Mouse (Mus musculus) CH12.LX (cell line): Measurements from ENCODE around the gene Hnrnph2.

Experiments
- CHD1 ChIP-seq: IDR thresholded peaks from 2 replicates; pipeline ENCODE4 v1.6.1; 2012; ENCODE audit warnings: low read depth, low read length, improper control_type of control experiment, inconsistent platforms
- CTCF ChIP-seq, 2 experiments: IDR thresholded peaks in 1 of 2; conservative IDR thresholded peaks in 1 of 2; 2 replicates each; pipeline ENCODE4 v1.5.1; 2011 to 2012; ENCODE audit warnings: low read depth in 2 of 2, low read length in 2 of 2, improper control_type of control experiment in 1 of 2, inconsistent platforms in 1 of 2, mild to moderate bottlenecking in 1 of 2, moderate library complexity in 1 of 2
- E2F4 ChIP-seq: IDR thresholded peaks from 2 replicates; pipeline ENCODE4 v1.6.1; 2011; ENCODE audit warnings: low read depth, low read length, improper control_type of control experiment; ENCODE audit not compliant: insufficient replicate concordance
- EP300 ChIP-seq: IDR thresholded peaks from 2 replicates; pipeline ENCODE4 v1.6.1; 2011; ENCODE audit warnings: low read length, improper control_type of control experiment
- GABPA ChIP-seq: IDR thresholded peaks from 2 replicates; pipeline ENCODE4 v1.6.1; 2012; ENCODE audit warnings: low read depth, low read length, improper control_type of control experiment, inconsistent platforms; ENCODE audit not compliant: insufficient replicate concordance
- MXI1 ChIP-seq: IDR thresholded peaks from 2 replicates; pipeline ENCODE4 v1.6.1; 2011; ENCODE audit warnings: mild to moderate bottlenecking, low read depth, low read length, improper control_type of control experiment
- POLR2A ChIP-seq: IDR thresholded peaks from 2 replicates; pipeline ENCODE4 v1.6.1; 2011; ENCODE audit warnings: low read depth, mild to moderate bottlenecking, improper control_type of control experiment, low read length
- POLR2AphosphoS2 ChIP-seq: IDR thresholded peaks from 2 replicates; pipeline ENCODE4 v1.6.1; 2011; ENCODE audit warnings: low read depth, low read length, improper control_type of control experiment
- RAD21 ChIP-seq: IDR thresholded peaks from 2 replicates; pipeline ENCODE4 v1.6.1; 2011; ENCODE audit warnings: low read depth, mild to moderate bottlenecking, low read length, improper control_type of control experiment, moderate library complexity
- ZC3H11A ChIP-seq: IDR thresholded peaks from 2 replicates; pipeline ENCODE4 v1.6.1; 2012; ENCODE audit warnings: low read depth, mild to moderate bottlenecking, inconsistent platforms, low read length, improper control_type of control experiment
- ZNF384 ChIP-seq: IDR thresholded peaks from 2 replicates; pipeline ENCODE4 v1.6.1; 2012; ENCODE audit warnings: low read depth, low read length, improper control_type of control experiment, inconsistent platforms

DNA sequence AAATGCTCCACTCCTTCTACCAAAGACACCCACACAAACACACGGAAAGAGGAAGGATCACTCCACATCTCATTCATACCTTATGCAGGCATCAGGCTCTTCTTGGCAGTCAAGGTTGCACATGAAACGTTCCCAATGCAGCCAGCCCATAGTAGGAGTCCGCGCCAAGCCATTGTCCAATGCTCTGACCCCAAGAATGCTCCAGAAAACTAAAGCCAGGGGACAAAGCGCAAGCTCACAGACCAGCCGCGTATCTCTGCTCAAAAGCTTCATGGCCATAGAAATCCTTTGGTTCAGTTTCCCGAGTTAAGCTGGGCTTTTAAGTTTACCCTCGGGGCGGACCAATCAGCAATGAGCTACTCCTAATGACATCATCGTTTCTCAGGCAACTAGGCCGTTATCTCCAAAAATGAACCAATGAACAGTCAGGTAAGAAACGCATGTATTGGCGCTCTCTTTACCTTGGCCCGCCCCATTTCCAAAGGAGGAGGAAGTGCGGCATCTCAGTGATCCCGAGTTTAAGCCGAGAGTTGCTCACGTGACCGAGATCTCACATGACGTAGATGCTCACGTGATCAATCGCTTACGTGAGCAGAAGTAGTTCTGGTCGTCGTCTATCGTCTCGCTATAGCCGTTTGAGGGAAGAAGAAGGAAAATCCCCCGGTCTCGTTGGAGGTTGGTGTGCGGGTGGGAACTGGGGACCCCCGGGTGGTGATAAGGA lies at the start of gene Hnrnph2, which contains the start of gene Gla:
- no peak for TF ChIP-seq CTCF (conservative IDR thresholded peaks at IDR 0.05 in 1 of 2, IDR thresholded peaks at IDR 0.05 in 1 of 2; ENCODE audit: low read depth in 2 of 2, low read length in 2 of 2)
- TF ChIP-seq MXI1, result no peak
- TF ChIP-seq POLR2A, result peak; percentile 66
- peak; percentile 63; the same call in 1 of the 2 replicates for TF ChIP-seq E2F4
- TF ChIP-seq POLR2AphosphoS2, result no peak
- TF ChIP-seq CHD1, result no peak
- 0 out of 2 replicates have a peak, but pooled peaks have one; percentile 10 for TF ChIP-seq GABPA
- TF ChIP-seq EP300, result no peak
- no peak for TF ChIP-seq RAD21
- TF ChIP-seq ZNF384, result no peak
- TF ChIP-seq ZC3H11A, result no peak
